Mouse (Mus musculus) C2C12 (cell line): ENCODE data around the gene Fez1.

Experiments
- MAX ChIP-seq: IDR thresholded peaks from one replicate; pipeline ENCODE4 v1.6.1; 2011; ENCODE audit warnings: mild to moderate bottlenecking, control low read depth
- MYOG ChIP-seq: IDR thresholded peaks from one replicate; pipeline ENCODE4 v1.6.1; 2011; ENCODE audit not compliant: control insufficient read depth, insufficient read length; ENCODE audit errors: extremely low read depth
- USF1 ChIP-seq: IDR thresholded peaks from one replicate; pipeline ENCODE4 v1.6.1; 2011; ENCODE audit warnings: low read depth, mild to moderate bottlenecking, control low read depth, moderate library complexity

DNA sequence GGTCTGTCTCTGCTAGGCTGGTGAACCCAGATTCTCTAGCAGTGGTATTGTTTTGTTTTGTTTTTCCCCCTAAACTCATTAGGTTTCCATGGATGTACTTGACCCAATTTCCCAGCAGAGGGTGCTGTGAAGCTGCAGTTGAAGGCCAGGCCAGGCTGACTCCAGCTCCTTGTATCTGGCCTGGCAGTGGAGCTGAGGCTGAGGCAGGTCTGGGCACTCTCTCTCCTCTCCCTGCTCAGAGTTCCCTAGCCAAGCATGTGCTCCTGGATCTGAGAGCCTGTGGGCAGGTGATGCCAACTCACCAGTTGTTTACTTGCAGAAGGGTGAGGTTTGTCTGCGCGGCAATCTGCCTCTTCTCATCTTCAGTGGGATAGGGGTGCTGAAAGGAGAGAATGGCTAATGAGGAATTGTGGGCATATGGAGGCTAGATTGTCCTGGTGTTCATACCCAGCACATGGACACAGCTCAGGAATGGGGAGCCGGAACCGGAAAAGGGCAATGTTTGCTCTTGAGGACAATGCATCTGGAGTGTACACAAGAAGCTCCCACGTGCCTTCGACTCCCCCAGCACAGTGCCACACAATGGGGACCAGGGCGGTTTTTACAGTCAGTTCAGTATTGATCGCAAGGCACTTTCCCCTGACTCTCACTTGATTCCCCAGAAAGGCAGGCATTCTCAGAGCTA is 73.5 kb downstream of the Fez1 start:
- TF ChIP-seq MAX (no peak), MYOG (no peak), USF1 (no peak)
